Mouse (Mus musculus) liver, adult 2 months (tissue): ENCODE results near the gene Hoxa5. TPM values are rescaled to one million over a fixed set of nuclear protein-coding genes. Genes with fewer than 3 reads are reported as not detected.

Experiments
- DNase-seq: peaks from one replicate; pipeline ENCODE4 v3.0.0-alpha.2; 2011; ENCODE audit warnings: low read depth, low spot score; ENCODE audit errors: extremely low read depth
- H3K27ac ChIP-seq: fragments of 200-500 bp; replicated peaks from 2 replicates; pipeline ENCODE4 v1.5.1; 2012; ENCODE audit warnings: low read depth, mild to moderate bottlenecking, control low read depth, inconsistent platforms, low read length; ENCODE audit not compliant: insufficient read depth
- H3K27me3 ChIP-seq: fragments of 200-500 bp; 2 replicates; pipeline ENCODE4 v1.6.1; 2012; ENCODE audit warnings: mild to moderate bottlenecking, moderate library complexity, low read length, inconsistent platforms; ENCODE audit not compliant: control insufficient read depth, insufficient read depth
- H3K36me3 ChIP-seq: fragments of 200-500 bp; 2 replicates; pipeline ENCODE4 v1.6.1; 2012; ENCODE audit warnings: low read length, inconsistent platforms; ENCODE audit not compliant: control insufficient read depth, insufficient read depth
- H3K4me1 ChIP-seq: fragments of 200-500 bp; 2 replicates; pipeline ENCODE4 v1.6.1; 2011; ENCODE audit warnings: low read length; ENCODE audit not compliant: control insufficient read depth, insufficient read depth
- H3K4me3 ChIP-seq: fragments of 200-500 bp; 2 replicates; pipeline ENCODE4 v1.5.1; 2011; ENCODE audit warnings: low read depth, mild to moderate bottlenecking, control low read depth, low read length, moderate library complexity; ENCODE audit not compliant: insufficient read depth
- H3K79me2 ChIP-seq: fragments of 200-500 bp; 2 replicates; pipeline ENCODE4 v1.6.1; 2012; ENCODE audit warnings: inconsistent platforms, mild to moderate bottlenecking, low read length, moderate library complexity; ENCODE audit not compliant: control insufficient read depth, insufficient read depth
- H3K9ac ChIP-seq: fragments of 200-500 bp; 2 replicates; pipeline ENCODE4 v1.6.1; 2012; ENCODE audit warnings: low read depth, mild to moderate bottlenecking, control low read depth, inconsistent platforms, low read length
- CTCF ChIP-seq: fragments of 200-500 bp; IDR thresholded peaks from 2 replicates; pipeline ENCODE4 v1.5.1; 2011; ENCODE audit warnings: low read depth, low read length, control low read depth
- POLR2A ChIP-seq: fragments of 200-500 bp; IDR thresholded peaks from 2 replicates; pipeline ENCODE4 v1.6.1; 2011; ENCODE audit warnings: low read length, control low read depth; ENCODE audit not compliant: insufficient read depth; ENCODE audit errors: extremely low read depth
- WGBS: fragments of 180-500 bp; shearing (Covaris S2); methylation state at CpG from one replicate; pipeline ENCODE4 v1.1.7; 2018; 5-methylcytosine and 5-hydroxymethylcytosine counted together
- polyA plus RNA-seq: library from polyadenylated mRNA; depleted of rRNA; stranded (reverse); fragments of >200 nt; gene quantifications from 2 replicates; pipeline ENCODE4 v1.2.3, GENCODE M21; 2012
- total RNA-seq: library from RNA; depleted of rRNA; stranded (reverse); fragments of >200 nt; gene quantifications from 2 replicates; pipeline ENCODE4 v1.2.3, GENCODE M21; 2014

The Hoxa5 gene
- total and polyA plus RNA-seq, 2 experiments, result 0.16 to 0.28 TPM

GRCm38 (mm10) chr6:52245757-52246142 lies 41.4 kb upstream of the Hoxa5 start, which contains the start of gene Hoxa11:
TSS of gene Hoxa11 (minus strand) at chr6:52245810.
- H3K27ac ChIP-seq, result no peak within 1 kb of the TSS
- H3K4me1 ChIP-seq, result no peaks in the 10 kb centered on the region
- H3K27me3 ChIP-seq, result peaks cover 66% of the 10 kb centered on the region
- WGBS, result 6% methylated on average over 20 of the region's 20 CpGs
- DNase-seq, result no peak
- no peaks in the 10 kb centered on the region for H3K79me2 ChIP-seq
- H3K9ac ChIP-seq, result no peak within 1 kb of the TSS
- TF ChIP-seq POLR2A (no peak), CTCF (no peak)
- no peak within 1 kb of the TSS for H3K4me3 ChIP-seq
- no peaks in the 10 kb centered on the region for H3K36me3 ChIP-seq

DNA sequence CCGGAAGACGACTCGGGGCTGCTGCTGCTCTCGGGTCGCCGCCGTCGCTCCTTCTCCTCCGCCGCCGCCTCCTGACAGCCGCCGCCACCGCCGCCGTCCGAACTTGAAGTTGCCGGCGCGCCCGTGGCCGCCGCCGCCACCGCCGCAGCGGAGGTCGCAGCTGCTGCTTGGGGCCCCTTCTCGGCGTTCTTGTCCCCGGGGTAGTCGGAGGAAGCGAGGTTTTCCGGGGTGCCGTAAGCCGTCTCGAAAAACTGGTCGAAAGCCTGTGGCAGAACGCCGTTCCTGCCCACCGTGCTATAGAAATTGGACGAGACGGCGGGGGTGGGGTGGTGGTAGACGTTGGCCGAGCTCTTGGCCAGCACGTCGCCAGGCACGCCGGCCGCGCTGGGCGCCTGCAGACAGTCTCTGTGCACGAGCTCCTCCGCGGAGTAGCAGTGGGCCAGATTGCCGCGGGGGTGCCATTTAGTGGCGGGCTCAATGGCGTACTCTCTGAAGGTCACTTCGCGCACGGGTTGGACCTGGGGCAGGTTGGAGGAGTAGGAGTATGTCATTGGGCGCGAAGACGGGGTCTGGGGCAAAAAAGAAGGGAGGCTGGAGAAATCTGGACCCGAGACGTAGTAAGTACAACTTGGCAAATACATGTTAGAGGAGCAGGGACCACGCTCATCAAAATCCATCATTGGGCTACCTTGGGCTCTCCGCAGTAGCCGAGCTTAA lies 40.8 kb upstream of the Hoxa5 start:
- TF ChIP-seq POLR2A (no peak), CTCF (no peak)
- H3K36me3 ChIP-seq, result no peaks in the 10 kb centered on the region
- H3K4me3 ChIP-seq, result no peak overlapping the region
- H3K4me1 ChIP-seq, result no peaks in the 10 kb centered on the region
- no peak overlapping the region for H3K9ac ChIP-seq
- H3K27ac ChIP-seq, result no peak overlapping the region
- 5% methylated on average over 71 of the region's 71 CpGs for WGBS
- H3K79me2 ChIP-seq, result no peaks in the 10 kb centered on the region
- H3K27me3 ChIP-seq, result peaks cover 69% of the 10 kb centered on the region
- DNase-seq, result no peak

DNA sequence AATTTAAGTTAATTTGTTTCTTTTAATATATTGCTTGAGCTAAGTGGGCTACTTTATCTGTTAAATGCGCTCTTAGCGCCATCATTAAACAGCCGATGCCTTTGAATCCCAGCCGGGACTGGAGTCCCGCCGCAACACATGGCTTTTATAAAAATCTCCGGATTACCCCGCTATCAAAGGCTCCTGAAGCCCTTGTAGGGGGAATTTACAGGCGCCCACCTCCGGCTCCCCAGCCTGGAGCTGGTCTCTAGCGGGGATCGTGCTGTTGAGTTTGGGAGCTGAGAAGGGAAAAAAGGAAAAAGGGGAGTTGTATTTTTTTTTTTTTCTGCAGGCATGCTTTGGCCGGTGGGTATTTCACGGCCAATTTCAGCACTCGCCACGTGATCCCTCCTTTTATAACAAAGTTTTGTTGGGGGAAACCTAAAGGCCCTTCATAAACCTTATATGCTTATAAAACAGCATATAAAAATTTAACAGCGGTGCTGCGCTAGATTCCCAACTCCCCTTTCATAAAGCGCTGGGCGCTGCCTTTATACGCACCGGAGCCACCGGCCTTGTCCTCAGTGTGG lies 40.2 kb upstream of the Hoxa5 start:
- TF ChIP-seq CTCF (no peak), POLR2A (no peak)
- WGBS, result 8% methylated on average over 23 of the region's 23 CpGs
- no peak overlapping the region for H3K27ac ChIP-seq
- no peak overlapping the region for H3K9ac ChIP-seq
- H3K4me3 ChIP-seq, result no peak overlapping the region
- H3K4me1 ChIP-seq, result no peaks in the 10 kb centered on the region
- H3K36me3 ChIP-seq, result no peaks in the 10 kb centered on the region
- DNase-seq, result no peak
- no peaks in the 10 kb centered on the region for H3K79me2 ChIP-seq
- peaks cover 69% of the 10 kb centered on the region for H3K27me3 ChIP-seq

DNA sequence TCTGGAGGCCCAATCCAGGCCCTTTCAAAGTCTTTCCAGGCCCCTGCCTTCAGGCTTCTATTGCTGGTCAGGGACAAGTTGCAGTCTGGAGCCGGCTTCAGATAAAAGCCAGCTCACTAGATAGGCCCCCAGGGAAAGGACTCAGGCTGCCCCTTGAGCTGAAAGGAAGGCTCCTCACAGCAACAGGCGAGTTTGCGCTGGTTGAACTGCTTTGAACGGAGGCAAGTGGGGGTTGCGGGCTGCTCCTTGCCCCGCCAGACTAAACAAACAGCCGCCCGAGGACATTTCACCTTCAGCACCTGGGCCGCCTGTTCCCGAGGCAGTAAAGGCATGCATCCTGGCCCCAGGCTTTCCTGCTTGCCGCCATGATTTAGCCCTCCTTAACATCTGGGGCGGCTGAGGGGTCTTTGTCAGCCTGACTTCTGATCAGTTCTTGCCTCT lies 39.3 kb upstream of the Hoxa5 start:
- H3K27me3 ChIP-seq, result peaks cover 67% of the 10 kb centered on the region
- TF ChIP-seq CTCF, result no peak
- no peak for TF ChIP-seq POLR2A
- H3K4me3 ChIP-seq, result no peak overlapping the region
- H3K27ac ChIP-seq, result no peak overlapping the region
- 8% methylated on average over 12 of the region's 12 CpGs for WGBS
- H3K79me2 ChIP-seq, result no peaks in the 10 kb centered on the region
- DNase-seq, result no peak
- no peak overlapping the region for H3K9ac ChIP-seq
- no peaks in the 10 kb centered on the region for H3K4me1 ChIP-seq
- no peaks in the 10 kb centered on the region for H3K36me3 ChIP-seq

- Histone ChIP-seq H3K4me1 (no peaks in the 10 kb centered on the region), H3K27me3 (peaks cover 63% of the 10 kb centered on the region), H3K9ac (no peak overlapping the region), H3K79me2 (no peaks in the 10 kb centered on the region), H3K27ac (no peak overlapping the region), H3K36me3 (no peaks in the 10 kb centered on the region), H3K4me3 (no peak overlapping the region)
- DNase-seq, result no peak
- 12% methylated on average over 4 of the region's 4 CpGs for WGBS
- TF ChIP-seq CTCF (no peak), POLR2A (no peak)
Observed at GRCm38 (mm10) chr6:52242801-52243332, 38.5 kb upstream of the Hoxa5 start.

DNA sequence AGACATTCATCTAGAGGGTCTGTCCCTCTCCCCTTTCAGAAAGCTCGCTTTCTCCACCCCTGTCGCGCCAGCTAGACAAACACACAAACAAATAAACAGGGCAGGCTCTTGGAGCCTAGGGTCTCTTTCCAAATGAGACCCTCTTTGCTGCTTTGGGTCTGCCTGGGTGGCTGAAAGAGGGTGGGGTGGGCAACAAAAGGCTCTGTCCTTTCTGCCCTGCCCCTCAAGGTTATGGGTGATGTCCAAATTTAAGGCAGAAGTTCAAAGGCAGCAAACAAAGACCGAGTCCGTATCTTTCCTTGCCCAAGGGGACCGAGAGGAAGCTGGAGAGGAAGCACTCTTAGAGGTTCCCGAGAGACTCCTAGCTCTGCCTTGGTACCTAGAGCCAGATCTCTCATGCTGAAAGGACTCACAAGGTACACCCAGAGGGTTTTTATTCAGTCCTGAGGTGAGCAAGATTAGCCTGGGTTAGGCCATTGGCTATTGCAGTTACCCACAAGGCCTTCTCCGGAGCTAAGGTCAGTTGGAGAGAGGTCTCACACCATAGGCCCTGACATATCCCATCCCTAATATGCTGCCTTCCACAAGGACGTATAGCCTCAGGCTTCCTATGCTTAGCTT lies 36.7 kb upstream of the Hoxa5 start:
- H3K36me3 ChIP-seq, result no peaks in the 10 kb centered on the region
- no peak for TF ChIP-seq POLR2A
- no peak for TF ChIP-seq CTCF
- 8% methylated on average over 9 of the region's 9 CpGs for WGBS

More for the DNA sequence above, 36.7 kb upstream of the Hoxa5 start:
- Histone ChIP-seq H3K27me3 (peaks cover 65% of the 10 kb centered on the region), H3K4me3 (no peak overlapping the region), H3K27ac (no peak overlapping the region), H3K79me2 (no peaks in the 10 kb centered on the region), H3K4me1 (no peaks in the 10 kb centered on the region), H3K9ac (no peak overlapping the region)
- DNase-seq, result no peak
